Mouse (Mus musculus): Measurements from ENCODE around the gene Ern2. TPM values are rescaled to one million over a fixed set of nuclear protein-coding genes. Genes with fewer than 3 reads are reported as not detected.
A peak's percentile ranks its signal among the peaks of the same experiment; 100 is the strongest.

The Ern2 gene
- polyA plus RNA-seq, 1 experiment from 2014 or later, result 4.0 TPM

- TF ChIP-seq CTCF (IDR thresholded peaks at IDR 0.05; ENCODE audit: low read depth), result no peak
- H3K4me1 ChIP-seq (replicated peaks; ENCODE audit: control insufficient read depth, insufficient read depth, low read length), result peaks cover 6% of the 10 kb centered on the region; the same call in 1 of the 2 replicates
- peaks cover 14% of the 10 kb centered on the region for H3K36me3 ChIP-seq (ENCODE audit: control insufficient read depth, insufficient read depth)
- H3K9me3 ChIP-seq (ENCODE audit: control insufficient read depth), result no peaks in the 10 kb centered on the region
- H3K4me2 ChIP-seq (replicated peaks; ENCODE audit: low read depth), result no peak overlapping the region
- no peak overlapping the region for H3K4me3 ChIP-seq (ENCODE audit: low read depth, low read length)
- H3K9ac ChIP-seq (ENCODE audit: low read depth, low read length), result no peak overlapping the region
- no peak overlapping the region for H3K27ac ChIP-seq (ENCODE audit: low read depth, low read length)
- peak; percentile 95 for ATAC-seq
- no peaks in the 10 kb centered on the region for H3K27me3 ChIP-seq (replicated peaks; ENCODE audit: control insufficient read depth, insufficient read depth, low read length)
- WGBS, result 43% methylated on average over 4 of the region's 4 CpGs
Measured at GRCm38 (mm10) chr7:122152473-122152872, 33.5 kb downstream of the Ern2 start.

- Histone ChIP-seq H3K36me3 (ENCODE audit: control insufficient read depth, insufficient read depth) (peaks cover 91% of the 10 kb centered on the region), H3K9ac (ENCODE audit: low read depth, low read length) (no peak overlapping the region), H3K9me3 (ENCODE audit: control insufficient read depth) (no peaks in the 10 kb centered on the region), H3K27me3 (replicated peaks; ENCODE audit: control insufficient read depth, insufficient read depth, low read length) (no peaks in the 10 kb centered on the region), H3K4me3 (ENCODE audit: low read depth, low read length) (no peak overlapping the region), H3K4me1 (replicated peaks; ENCODE audit: control insufficient read depth, insufficient read depth, low read length) (no peaks in the 10 kb centered on the region), H3K27ac (ENCODE audit: low read depth, low read length) (no peak overlapping the region), H3K4me2 (replicated peaks; ENCODE audit: low read depth) (no peak overlapping the region)
- no peak for TF ChIP-seq CTCF (IDR thresholded peaks at IDR 0.05; ENCODE audit: low read depth)
- ATAC-seq, result no peak
Measured at GRCm38 (mm10) chr7:122140991-122141390, 45.0 kb downstream of the Ern2 start.

DNA sequence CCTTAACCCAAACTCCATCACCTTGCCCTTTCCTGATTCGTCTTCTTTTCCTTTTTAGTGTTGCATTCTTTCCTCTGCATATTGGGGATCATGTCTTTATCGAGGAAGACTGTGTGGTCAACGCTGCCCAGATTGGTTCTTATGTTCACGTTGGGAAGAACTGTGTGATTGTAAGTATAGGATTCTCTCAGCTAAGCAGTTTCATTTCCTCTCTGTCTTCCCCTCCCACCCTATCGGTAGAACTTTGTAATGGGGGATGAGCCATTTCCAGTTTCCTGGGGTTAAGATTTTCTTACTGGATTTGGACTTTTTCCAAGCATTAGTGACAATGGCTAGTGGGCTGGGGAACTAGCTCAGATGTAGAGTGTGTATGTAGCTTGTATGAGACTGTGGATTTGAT is 47.8 kb downstream of the Ern2 start:
- no peak overlapping the region for H3K27ac ChIP-seq (ENCODE audit: low read depth, low read length)
- no peaks in the 10 kb centered on the region for H3K9me3 ChIP-seq (ENCODE audit: control insufficient read depth)
- WGBS, result 91% methylated on average over 5 of the region's 5 CpGs
- TF ChIP-seq CTCF (IDR thresholded peaks at IDR 0.05; ENCODE audit: low read depth), result no peak
- no peaks in the 10 kb centered on the region for H3K27me3 ChIP-seq (replicated peaks; ENCODE audit: control insufficient read depth, insufficient read depth, low read length)
- H3K4me2 ChIP-seq (replicated peaks; ENCODE audit: low read depth), result no peak overlapping the region
- H3K36me3 ChIP-seq (ENCODE audit: control insufficient read depth, insufficient read depth), result peaks cover 80% of the 10 kb centered on the region
- ATAC-seq, result no peak
- no peak overlapping the region for H3K4me3 ChIP-seq (ENCODE audit: low read depth, low read length)
- H3K9ac ChIP-seq (ENCODE audit: low read depth, low read length), result no peak overlapping the region
- H3K4me1 ChIP-seq (replicated peaks; ENCODE audit: control insufficient read depth, insufficient read depth, low read length), result no peaks in the 10 kb centered on the region

GRCm38 (mm10) chr7:122137071-122137470 is 48.9 kb downstream of the Ern2 start:
- H3K4me3 ChIP-seq (ENCODE audit: low read depth, low read length), result no peak overlapping the region
- H3K27ac ChIP-seq (ENCODE audit: low read depth, low read length), result no peak overlapping the region
- no peak for ATAC-seq
- H3K4me1 ChIP-seq (replicated peaks; ENCODE audit: control insufficient read depth, insufficient read depth, low read length), result no peaks in the 10 kb centered on the region
- H3K9me3 ChIP-seq (ENCODE audit: control insufficient read depth), result no peaks in the 10 kb centered on the region
- H3K9ac ChIP-seq (ENCODE audit: low read depth, low read length), result no peak overlapping the region
- no peak overlapping the region for H3K4me2 ChIP-seq (replicated peaks; ENCODE audit: low read depth)
- peaks cover 70% of the 10 kb centered on the region for H3K36me3 ChIP-seq (ENCODE audit: control insufficient read depth, insufficient read depth)
- no peaks in the 10 kb centered on the region for H3K27me3 ChIP-seq (replicated peaks; ENCODE audit: control insufficient read depth, insufficient read depth, low read length)
- no peak for TF ChIP-seq CTCF (IDR thresholded peaks at IDR 0.05; ENCODE audit: low read depth)

- no peak overlapping the region for H3K9ac ChIP-seq (ENCODE audit: low read depth, low read length)
- no peaks in the 10 kb centered on the region for H3K9me3 ChIP-seq (ENCODE audit: control insufficient read depth)
- peaks cover 53% of the 10 kb centered on the region for H3K36me3 ChIP-seq (ENCODE audit: control insufficient read depth, insufficient read depth)
- H3K27me3 ChIP-seq (replicated peaks; ENCODE audit: control insufficient read depth, insufficient read depth, low read length), result no peaks in the 10 kb centered on the region
- 66% methylated on average over 10 of the region's 10 CpGs for WGBS
- H3K4me3 ChIP-seq (ENCODE audit: low read depth, low read length), result no peak overlapping the region
- H3K27ac ChIP-seq (ENCODE audit: low read depth, low read length), result no peak overlapping the region
- peak; percentile 70 for TF ChIP-seq CTCF (IDR thresholded peaks at IDR 0.05; ENCODE audit: low read depth)
- no peak for ATAC-seq
- no peaks in the 10 kb centered on the region for H3K4me1 ChIP-seq (replicated peaks; ENCODE audit: control insufficient read depth, insufficient read depth, low read length)
- H3K4me2 ChIP-seq (replicated peaks; ENCODE audit: low read depth), result no peak overlapping the region
Measured at GRCm38 (mm10) chr7:122135070-122135469, 50.9 kb downstream of the Ern2 start.

DNA sequence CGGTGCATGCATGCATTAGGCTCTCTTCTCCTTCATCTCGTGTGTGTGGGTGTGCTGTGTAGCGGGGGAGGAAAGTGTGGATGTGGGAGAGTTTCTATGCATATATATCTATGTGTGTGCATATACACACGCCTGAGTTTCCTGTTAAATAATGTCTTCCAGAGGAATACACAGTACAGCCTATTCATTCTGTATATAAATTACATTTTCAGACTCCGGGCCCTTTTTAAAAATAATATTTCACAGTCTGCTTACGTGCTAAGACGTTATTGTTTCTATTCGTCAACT is 52.7 kb downstream of the Ern2 start:
- peak; percentile 32; the same call in 1 of the 2 replicates for ATAC-seq
- no peak for TF ChIP-seq CTCF (IDR thresholded peaks at IDR 0.05; ENCODE audit: low read depth)
- 0 out of 2 replicates have a peak overlapping the region, but pooled peaks have one; percentile 36 for H3K27ac ChIP-seq (ENCODE audit: low read depth, low read length)

More for the DNA sequence above, 52.7 kb downstream of the Ern2 start:
- no peaks in the 10 kb centered on the region for H3K4me1 ChIP-seq (replicated peaks; ENCODE audit: control insufficient read depth, insufficient read depth, low read length)
- H3K27me3 ChIP-seq (replicated peaks; ENCODE audit: control insufficient read depth, insufficient read depth, low read length), result no peaks in the 10 kb centered on the region
- peaks cover 35% of the 10 kb centered on the region for H3K36me3 ChIP-seq (ENCODE audit: control insufficient read depth, insufficient read depth)
- peak overlapping the region; percentile 81 for H3K4me2 ChIP-seq (replicated peaks; ENCODE audit: low read depth)
- WGBS, result 14% methylated on average over 8 of the region's 8 CpGs
- no peaks in the 10 kb centered on the region for H3K9me3 ChIP-seq (ENCODE audit: control insufficient read depth)
- peak overlapping the region; percentile 78 for H3K9ac ChIP-seq (ENCODE audit: low read depth, low read length)
- H3K4me3 ChIP-seq (ENCODE audit: low read depth, low read length), result peak overlapping the region; percentile 84
